Comparison of ENCODE assay signal across 8 mouse cellular contexts in the genomic region with DNA sequence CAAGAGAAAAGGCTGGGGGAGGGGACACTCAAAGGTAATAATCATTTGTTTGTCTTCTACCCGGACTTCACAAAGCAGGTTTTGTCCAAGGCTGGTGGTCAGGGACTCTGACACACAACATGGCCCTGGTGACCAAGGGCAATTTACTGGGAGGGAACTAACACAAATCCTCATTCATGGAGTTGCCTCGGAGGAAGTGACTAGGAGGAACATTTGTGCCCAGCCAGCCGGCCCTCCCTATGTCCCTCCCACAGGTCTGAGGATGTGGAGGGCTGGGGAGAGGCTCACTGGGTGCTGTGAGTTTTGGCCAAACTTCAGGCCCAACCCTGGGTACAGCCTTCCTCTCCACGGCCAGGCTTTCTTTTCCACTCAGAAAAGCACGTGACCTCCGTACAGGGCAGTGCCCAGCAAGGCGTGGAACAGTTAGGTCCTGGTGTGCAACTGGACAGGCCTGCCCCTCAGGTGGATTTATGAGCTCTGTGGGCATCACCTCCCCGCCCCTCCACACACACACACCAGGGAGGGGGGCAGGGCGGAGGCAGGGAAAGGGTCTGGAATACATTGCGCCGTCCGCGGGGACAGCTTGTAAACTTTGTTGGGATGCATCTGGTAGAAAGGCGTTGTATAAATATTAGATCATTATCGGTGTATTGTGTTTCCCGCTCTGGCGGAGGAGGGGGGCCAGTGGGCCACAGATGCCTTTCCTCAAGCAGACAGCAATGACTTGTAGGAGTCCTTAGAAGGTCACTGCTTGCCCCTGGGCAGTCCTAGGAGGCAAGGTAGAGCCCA. TPM values are rescaled to one million over a fixed set of nuclear protein-coding genes. Genes with fewer than 3 reads are reported as not detected.
DNase-seq lines count a peak whose midpoint lies in the region; ATAC-seq lines count a peak whose summit lies in the region.

No protein-coding gene starts in this region.

- H3K4me1 ChIP-seq in kidney, embryonic 14.5 days (ENCODE audit: control insufficient read depth, insufficient read depth, low read length): peaks cover 32% of the 10 kb centered on the region
- no peaks in the 10 kb centered on the region for H3K4me1 ChIP-seq in forebrain, embryonic 14.5 days (ENCODE audit: control insufficient read depth, insufficient read depth, low read length)

- no peaks in the 10 kb centered on the region for H3K9me3 ChIP-seq in kidney, embryonic 14.5 days (ENCODE audit: control insufficient read depth, low read length)
- H3K9me3 ChIP-seq in forebrain, embryonic 14.5 days (replicated peaks; ENCODE audit: control insufficient read depth, low read length): no peaks in the 10 kb centered on the region

- H3K27ac ChIP-seq in kidney, embryonic 14.5 days (ENCODE audit: low read depth, low read length): peak overlapping the region; percentile 90
- no peak overlapping the region for H3K27ac ChIP-seq in forebrain, embryonic 14.5 days (ENCODE audit: low read depth, low read length)

- peak; percentile 11 for DNase-seq in ovary, adult 18-20 months (ENCODE audit: low spot score)
- no peak for DNase-seq in ovary, postnatal 10 days (ENCODE audit: low spot score)
- DNase-seq in lung, postnatal 36 days: peak; percentile 70
- DNase-seq in urinary bladder, postnatal 25 days (ENCODE audit: low spot score): peak; percentile 14
- DNase-seq in cerebellum, adult 8-10 months: no peak
- DNase-seq in forebrain, embryonic 14.5 days (ENCODE audit: low spot score): no peak
- no peak for DNase-seq in layer of hippocampus, adult 18-20 months (ENCODE audit: low spot score in 2 of 2)

- H3K9ac ChIP-seq in kidney, embryonic 14.5 days (ENCODE audit: low read depth, low read length): no peak overlapping the region
- no peak overlapping the region for H3K9ac ChIP-seq in forebrain, embryonic 14.5 days (ENCODE audit: low read length)

- 9% methylated on average over 17 of the region's 17 CpGs for WGBS in kidney, embryonic 14.5 days
- 75% methylated on average over 17 of the region's 17 CpGs for WGBS in forebrain, embryonic 14.5 days

- peak overlapping the region; percentile 24 for H3K4me2 ChIP-seq in kidney, embryonic 14.5 days (replicated peaks; ENCODE audit: low read depth, low read length)
- H3K4me2 ChIP-seq in forebrain, embryonic 14.5 days (ENCODE audit: low read length): no peak overlapping the region

- ATAC-seq in kidney, embryonic 14.5 days (ENCODE audit: low FRiP score, low TSS enrichment): peak; percentile 92
- ATAC-seq in forebrain, embryonic 14.5 days: no peak

- H3K36me3 ChIP-seq in kidney, embryonic 14.5 days (ENCODE audit: control insufficient read depth, insufficient read depth, low read length): no peaks in the 10 kb centered on the region
- H3K36me3 ChIP-seq in forebrain, embryonic 14.5 days (ENCODE audit: control insufficient read depth, insufficient read depth, low read length): no peaks in the 10 kb centered on the region

- H3K27me3 ChIP-seq in kidney, embryonic 14.5 days (ENCODE audit: control insufficient read depth, insufficient read depth, low read length): no peaks in the 10 kb centered on the region
- no peaks in the 10 kb centered on the region for H3K27me3 ChIP-seq in forebrain, embryonic 14.5 days (replicated peaks; ENCODE audit: control insufficient read depth, insufficient read depth, low read length)

- no peak overlapping the region for H3K4me3 ChIP-seq in kidney, embryonic 14.5 days (ENCODE audit: low read length)
- H3K4me3 ChIP-seq in forebrain, embryonic 14.5 days (ENCODE audit: low read depth, low read length): no peak overlapping the region

RNA-seq across cellular contexts. Expression of a gene that starts 41.6 kb away (rescaled TPM):
- 0.15 and 0.17 TPM in 2 replicates for polyA plus RNA-seq in kidney, embryonic 14.5 days (2014; fragmentation: Nextera tagmentation; extraction: Ambion mirVana)
- not detected in 2 replicates for polyA plus RNA-seq in forebrain, embryonic 14.5 days (2014; fragmentation: Nextera tagmentation; extraction: Ambion mirVana)
- not detected for total RNA-seq in layer of hippocampus, adult 18-20 months (2021)

Comparison
In these comparisons a context has a peak if more than half of its experiments do, and no peak if none do; other contexts are left out.
1. DNase-seq: peak in ovary, adult 18-20 months (single experiment), lung, postnatal 36 days (single experiment) and urinary bladder, postnatal 25 days (single experiment); none in ovary, postnatal 10 days (single experiment), cerebellum, adult 8-10 months (single experiment), forebrain, embryonic 14.5 days (single experiment) and layer of hippocampus, adult 18-20 months (0 of 2).